ENCODE assay signal across 7 mouse cellular contexts in genomic region chr2:121442259-121443067, GRCm38 (mm10). TPM values are rescaled to one million over a fixed set of nuclear protein-coding genes. Genes with fewer than 3 reads are reported as not detected.
DNase-seq lines count a peak whose midpoint lies in the region; ATAC-seq and TF ChIP-seq lines count a peak whose summit lies in the region.

No protein-coding gene starts in this region.

- peak overlapping the region; percentile 56 for H3K9ac ChIP-seq in lung, embryonic 14.5 days

- H3K4me3 ChIP-seq in lung, embryonic 14.5 days (ENCODE audit: low read depth, low read length) = peak overlapping the region; percentile 42

- WGBS in lung, embryonic 14.5 days = 2% methylated on average over 30 of the region's 30 CpGs

- H3K4me2 ChIP-seq in lung, embryonic 14.5 days = peak overlapping the region; percentile 65

- H3K27ac ChIP-seq in lung, embryonic 14.5 days (ENCODE audit: low read depth) = no peak overlapping the region

- peaks cover 26% of the 10 kb centered on the region for H3K36me3 ChIP-seq in lung, embryonic 14.5 days (ENCODE audit: insufficient read depth)

- no peaks in the 10 kb centered on the region for H3K9me3 ChIP-seq in lung, embryonic 14.5 days (ENCODE audit: low read depth, low read length)

- H3K4me1 ChIP-seq in lung, embryonic 14.5 days (ENCODE audit: insufficient read depth) = peaks cover 4% of the 10 kb centered on the region

- peak; percentile 86 for ATAC-seq in lung, embryonic 14.5 days (ENCODE audit: insufficient read depth)
- ATAC-seq in neutrophil, adult 5-6 weeks (ENCODE audit: extremely low read depth, insufficient number of reproducible peaks, low FRiP score, poor library complexity, severe bottlenecking) = peak; percentile 93

- peak; percentile 86 for DNase-seq in adrenal gland, postnatal 14 days
- DNase-seq in embryo, embryonic 10.5 days (ENCODE audit: low spot score) = peak; percentile 70
- peak; percentile 74 to 86 for DNase-seq in heart, adult 18-20 months
- DNase-seq in kidney, adult 11 months = peak; percentile 82
- DNase-seq in lung, embryonic 14.5 days = peak; percentile 65
- peak; percentile 73 to 76 for DNase-seq in urinary bladder, postnatal 36 days (ENCODE audit: low spot score in 2 of 2)

- no peak for TF ChIP-seq CTCF in lung, embryonic 14.5 days (IDR thresholded peaks at IDR 0.05; ENCODE audit: low read depth)

- H3K27me3 ChIP-seq in lung, embryonic 14.5 days (ENCODE audit: insufficient read depth, low read length) = no peaks in the 10 kb centered on the region; the same call in 1 of the 2 replicates

RNA-seq across cellular contexts. Expression of gene Ell3, which starts 1.6 kb away (rescaled TPM):
- total RNA-seq in adrenal gland, postnatal 14 days (2021) = 0.26 and 0.94 TPM in 2 replicates
- under 1 TPM in 1 of 2 experiments, not detected in 1; 0.57 TPM for total RNA-seq in heart, adult 18-20 months (2021)
- 9.0 and 10.4 TPM in 2 replicates for polyA plus RNA-seq in lung, embryonic 14.5 days (2014; fragmentation: Nextera tagmentation; extraction: Ambion mirVana)
- 36.3 and 45.4 TPM in 2 replicates for total RNA-seq in neutrophil, adult 5-6 weeks (2017)

RNA-seq across cellular contexts. Expression of gene Serf2, which starts 6.5 kb away (rescaled TPM):
- total RNA-seq in adrenal gland, postnatal 14 days (2021) = 386 and 388 TPM in 2 replicates
- 100 to 1,000 TPM; 366 to 459 TPM for total RNA-seq in heart, adult 18-20 months (2021)
- polyA plus RNA-seq in lung, embryonic 14.5 days (2014; fragmentation: Nextera tagmentation; extraction: Ambion mirVana) = 488 and 525 TPM in 2 replicates
- 101 and 116 TPM in 2 replicates for total RNA-seq in neutrophil, adult 5-6 weeks (2017)

RNA-seq across cellular contexts. Expression of gene Hypk, which starts 10.6 kb away (rescaled TPM):
- total RNA-seq in adrenal gland, postnatal 14 days (2021) = 41.8 and 48.5 TPM in 2 replicates
- 10 to 100 TPM; 17.8 to 23.7 TPM for total RNA-seq in heart, adult 18-20 months (2021)
- 87.4 and 97.0 TPM in 2 replicates for polyA plus RNA-seq in lung, embryonic 14.5 days (2014; fragmentation: Nextera tagmentation; extraction: Ambion mirVana)
- total RNA-seq in neutrophil, adult 5-6 weeks (2017) = 96.9 and 98.5 TPM in 2 replicates

RNA-seq across cellular contexts. Expression of gene Serinc4, which starts 14.1 kb away (rescaled TPM):
- 0.53 TPM in 1 of 2 replicates, not detected in the other for total RNA-seq in adrenal gland, postnatal 14 days (2021)
- total RNA-seq in heart, adult 18-20 months (2021) = not detected
- polyA plus RNA-seq in lung, embryonic 14.5 days (2014; fragmentation: Nextera tagmentation; extraction: Ambion mirVana) = 0.47 TPM in 1 of 2 replicates, not detected in the other
- 2.0 and 4.2 TPM in 2 replicates for total RNA-seq in neutrophil, adult 5-6 weeks (2017)

RNA-seq across cellular contexts. Expression of gene Catsper2, which starts 28.9 kb away (rescaled TPM):
- total RNA-seq in adrenal gland, postnatal 14 days (2021) = 3.5 and 3.6 TPM in 2 replicates
- total RNA-seq in heart, adult 18-20 months (2021) = 1 to 10 TPM; 3.1 to 4.4 TPM
- 2.0 and 2.6 TPM in 2 replicates for polyA plus RNA-seq in lung, embryonic 14.5 days (2014; fragmentation: Nextera tagmentation; extraction: Ambion mirVana)
- total RNA-seq in neutrophil, adult 5-6 weeks (2017) = 2.8 and 3.1 TPM in 2 replicates

Comparison
In these comparisons a context has a peak if more than half of its experiments do, and no peak if none do; other contexts are left out.
1. RNA of gene Ell3, which starts 1.6 kb away (total RNA-seq): 36.3 to 45.4 TPM in neutrophil, adult 5-6 weeks; 0.57 TPM in heart, adult 18-20 months and 0.26 to 0.94 TPM in adrenal gland, postnatal 14 days; every median in the first group is over 10 times any median in the second.
2. Peak in every context shown above with its lines, with median percentiles within 50 percentile points of each other: DNase-seq.